Mouse (Mus musculus) brain, embryonic 18.5 days (tissue): ENCODE measurements around the gene Atpaf2.
A peak's percentile ranks its signal among the peaks of the same experiment; 100 is the strongest.

ENCODE experiments used
- DNase-seq: peaks from one replicate; pipeline ENCODE4 v3.0.0-alpha.2; 2012; ENCODE audit warnings: low read depth, low spot score

Atpaf2 gene

GRCm38 (mm10) chr11:60397172-60397571, 21.1 kb downstream of the Atpaf2 start:
- no peak for DNase-seq

DNA sequence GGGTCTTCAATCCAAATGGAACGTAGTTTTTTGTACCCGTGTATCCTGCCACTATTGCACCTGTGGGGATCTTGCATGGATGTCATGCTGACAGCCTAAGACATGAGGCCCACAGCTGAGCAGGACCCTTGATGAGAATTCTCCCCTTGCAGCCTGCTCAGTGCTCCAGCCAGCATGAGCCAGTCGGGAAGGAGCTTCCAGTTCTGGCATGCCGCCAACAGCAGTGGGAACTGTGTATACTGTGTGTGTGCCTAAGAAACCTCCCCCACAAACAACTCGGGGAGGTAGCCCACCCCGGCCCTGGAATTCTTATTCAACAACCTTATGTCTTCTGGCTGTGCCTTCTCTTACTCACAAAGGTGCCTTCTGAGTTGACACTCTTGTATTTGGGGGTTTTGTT, 21.7 kb downstream of the Atpaf2 start:
- DNase-seq, result no peak

DNA sequence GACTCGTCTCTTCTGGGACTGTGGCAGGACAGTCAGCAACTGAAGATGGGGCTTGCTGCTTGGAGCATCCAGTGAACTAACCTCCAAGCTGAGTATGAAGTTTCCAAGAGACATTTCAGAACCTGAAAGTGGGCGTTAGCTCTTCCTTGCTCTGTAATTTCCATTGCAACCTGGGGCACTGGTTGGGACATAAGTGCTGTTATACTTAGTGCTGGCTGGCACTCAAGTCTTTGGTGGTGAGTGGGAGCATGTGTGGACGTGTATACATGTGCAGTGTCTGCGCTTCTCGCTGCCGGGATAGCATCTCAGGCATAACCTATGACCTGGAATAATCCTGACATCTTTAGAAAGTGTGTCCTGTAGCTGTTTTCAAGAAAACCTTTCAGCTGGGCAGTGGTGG, 26.9 kb downstream of the Atpaf2 start:
- no peak for DNase-seq

- no peak for DNase-seq
Measured at GRCm38 (mm10) chr11:60387944-60388343, 30.3 kb downstream of the Atpaf2 start.

GRCm38 (mm10) chr11:60385946-60386345, 32.3 kb downstream of the Atpaf2 start:
- no peak for DNase-seq

- DNase-seq, result peak; percentile 40
Measured at GRCm38 (mm10) chr11:60384762-60385421, 33.4 kb downstream of the Atpaf2 start.

GRCm38 (mm10) chr11:60383518-60383917, 34.7 kb downstream of the Atpaf2 start:
- no peak for DNase-seq

- no peak for DNase-seq
Measured at GRCm38 (mm10) chr11:60374481-60374880, 43.8 kb downstream of the Atpaf2 start.

DNA sequence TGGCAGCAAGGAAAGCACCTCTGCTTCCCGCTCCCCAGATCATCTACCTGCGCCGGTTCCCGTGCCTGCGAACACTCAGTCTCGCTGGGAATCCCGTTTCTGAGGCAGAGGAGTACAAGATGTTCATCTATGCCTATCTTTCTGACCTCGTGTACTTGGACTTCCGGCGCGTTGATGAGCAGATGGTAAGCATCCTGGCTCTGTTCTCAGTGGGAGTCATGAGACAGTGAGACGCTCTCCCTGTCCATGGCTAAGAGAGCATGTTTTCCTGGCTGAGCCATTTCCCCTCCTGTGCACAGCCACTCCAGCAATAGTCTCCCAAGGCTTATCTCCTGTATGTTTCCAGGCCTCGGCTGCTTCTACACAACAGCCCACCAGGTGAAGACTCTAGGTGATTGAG, 47.8 kb downstream of the Atpaf2 start:
- no peak for DNase-seq

DNA sequence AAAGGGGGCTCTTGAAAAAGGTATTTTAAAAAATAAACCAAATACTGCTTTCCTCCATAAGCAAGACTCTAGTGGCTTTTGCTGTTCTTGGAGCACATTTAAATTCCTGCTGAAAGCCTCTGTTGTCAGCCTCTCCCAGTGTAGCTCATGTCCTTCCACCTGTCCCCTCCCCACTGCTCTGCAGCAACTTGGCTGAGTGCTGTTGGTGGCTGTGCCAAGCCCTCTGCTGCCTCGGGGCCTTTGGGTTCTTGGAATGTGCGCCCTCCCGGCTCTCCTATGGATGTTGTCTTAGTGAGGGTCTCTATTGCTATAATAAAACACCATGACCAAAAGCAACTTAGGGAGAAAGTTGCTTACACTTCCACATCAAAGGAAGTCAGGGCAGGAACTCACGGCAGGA, 48.8 kb downstream of the Atpaf2 start:
- no peak for DNase-seq

DNA sequence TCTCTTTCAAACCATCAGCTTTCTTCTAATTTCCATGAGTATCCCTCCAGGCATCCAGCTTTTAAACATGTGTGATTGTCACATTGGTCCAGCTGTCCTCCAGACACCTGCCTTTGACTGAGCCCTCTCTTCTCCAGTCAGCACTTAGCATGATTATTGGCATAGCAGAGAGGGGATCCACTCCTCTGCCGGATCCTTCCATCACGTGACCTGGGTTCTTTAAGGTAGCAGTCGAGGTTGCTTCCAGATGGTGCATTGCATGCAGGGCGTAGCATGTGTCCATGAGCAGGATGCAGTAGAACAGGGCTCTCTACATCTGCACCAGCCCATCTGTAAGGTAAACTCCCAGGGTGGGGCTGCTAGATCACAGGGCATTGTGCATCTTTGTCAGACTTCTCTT, 49.3 kb downstream of the Atpaf2 start:
- no peak for DNase-seq

GRCm38 (mm10) chr11:60367256-60367655, 51.0 kb downstream of the Atpaf2 start:
- DNase-seq, result no peak

DNA sequence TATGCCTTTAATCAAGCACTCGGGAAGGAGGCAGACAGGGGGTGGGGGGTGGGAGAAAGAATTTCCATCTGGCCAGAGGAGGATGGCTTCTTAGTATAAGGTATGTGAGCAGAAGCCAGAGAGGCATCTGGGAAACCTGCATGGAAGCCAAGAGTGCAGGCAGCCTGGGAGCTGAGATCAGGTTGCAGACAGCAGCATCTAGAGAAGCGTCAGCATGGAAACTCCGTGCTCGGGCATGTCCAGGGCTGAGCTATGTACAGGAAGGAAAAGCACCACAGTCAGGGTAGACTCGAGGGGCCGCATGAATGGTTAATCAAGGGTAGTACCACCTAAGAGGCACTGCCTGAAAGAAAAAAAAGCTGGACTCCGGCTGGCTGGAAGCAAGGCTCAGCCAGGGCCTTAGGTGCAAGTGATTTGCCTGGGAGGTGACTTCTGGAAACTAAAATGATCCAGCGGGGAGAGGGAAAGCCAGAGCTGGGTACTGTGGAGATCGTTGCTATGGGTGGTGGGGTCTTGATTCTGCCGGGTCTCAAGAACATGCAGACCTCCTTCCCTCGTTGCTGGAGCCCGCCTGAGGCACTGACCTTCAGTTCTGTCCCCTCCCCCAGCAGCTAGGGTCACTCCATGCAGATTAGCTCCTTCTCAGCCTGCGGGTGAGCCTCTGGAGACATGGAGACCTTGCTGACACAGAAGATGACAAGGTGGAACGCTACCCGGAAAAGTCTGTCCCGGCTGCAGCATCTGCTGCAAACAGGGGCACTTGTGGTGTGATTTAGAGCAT, 51.8 kb downstream of the Atpaf2 start:
- DNase-seq, result no peak

DNA sequence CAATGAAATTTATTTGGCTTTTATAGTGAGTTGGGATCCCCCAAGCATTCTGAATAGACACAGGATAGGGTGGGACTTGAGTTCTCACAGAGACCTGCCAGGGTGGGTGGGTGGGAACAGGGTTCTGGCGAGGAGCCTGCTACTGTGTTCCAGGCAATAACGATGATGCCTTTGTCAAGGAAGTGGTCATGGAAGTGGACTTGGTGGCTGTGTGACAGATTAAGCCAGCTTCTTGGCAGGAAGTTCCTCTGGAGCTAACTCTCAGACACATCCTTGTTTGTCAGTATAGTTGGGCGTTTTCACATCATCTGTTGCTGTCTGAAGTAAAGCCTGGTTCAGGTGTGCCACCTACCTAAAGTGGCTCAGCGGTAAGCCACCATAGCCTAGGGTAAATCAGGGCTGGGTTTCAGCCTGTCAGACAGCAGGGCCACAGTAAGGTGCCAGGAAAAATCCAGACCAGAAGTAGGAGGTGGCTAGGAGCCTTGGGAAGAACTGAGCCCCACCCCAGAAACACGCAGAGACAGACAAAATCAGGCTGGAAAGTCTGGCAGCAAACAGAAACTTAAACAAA, 57.5 kb downstream of the Atpaf2 start:
- no peak for DNase-seq

- DNase-seq, result no peak
Measured at GRCm38 (mm10) chr11:60359936-60360335, 58.3 kb downstream of the Atpaf2 start.

GRCm38 (mm10) chr11:60359138-60359537, 59.1 kb downstream of the Atpaf2 start:
- no peak for DNase-seq

DNA sequence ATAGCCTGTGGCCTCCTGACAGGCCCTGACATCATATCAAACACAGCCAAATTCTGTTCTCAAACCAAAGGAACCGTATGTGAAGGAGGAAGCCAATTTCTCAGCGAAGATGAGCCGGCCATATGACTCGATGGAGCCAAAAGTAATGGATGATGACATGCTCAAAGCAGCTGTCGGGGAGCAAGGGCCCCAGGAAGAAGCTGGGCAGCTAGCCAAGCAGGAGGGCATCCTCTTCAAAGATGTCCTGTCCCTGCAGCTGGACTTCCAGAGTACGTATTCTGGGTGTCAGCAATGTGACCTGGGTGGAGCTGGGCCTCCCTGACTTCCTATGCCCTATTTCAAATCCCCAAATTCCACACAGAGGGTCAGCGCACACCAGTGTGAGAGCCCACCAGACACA, 59.7 kb downstream of the Atpaf2 start:
- DNase-seq, result no peak

DNA sequence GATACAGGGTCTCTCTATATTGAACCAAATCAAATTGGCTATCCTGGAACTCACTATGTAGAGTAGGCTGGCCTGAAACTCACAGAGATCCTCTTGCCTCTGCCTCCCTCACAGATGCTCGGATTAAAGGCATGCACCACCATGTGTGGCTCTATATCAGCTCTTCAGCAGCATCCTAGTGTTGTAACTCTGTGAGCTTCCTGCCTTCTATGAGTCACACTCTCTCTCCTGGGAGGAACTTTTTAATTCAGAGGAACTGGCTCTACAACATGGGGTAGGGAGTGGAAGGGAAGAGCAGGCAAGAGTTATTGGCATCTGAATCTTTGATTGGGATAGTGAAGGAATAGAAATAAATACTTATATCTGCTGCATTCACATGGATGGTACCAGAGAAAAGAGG, 61.1 kb downstream of the Atpaf2 start:
- DNase-seq, result no peak

DNA sequence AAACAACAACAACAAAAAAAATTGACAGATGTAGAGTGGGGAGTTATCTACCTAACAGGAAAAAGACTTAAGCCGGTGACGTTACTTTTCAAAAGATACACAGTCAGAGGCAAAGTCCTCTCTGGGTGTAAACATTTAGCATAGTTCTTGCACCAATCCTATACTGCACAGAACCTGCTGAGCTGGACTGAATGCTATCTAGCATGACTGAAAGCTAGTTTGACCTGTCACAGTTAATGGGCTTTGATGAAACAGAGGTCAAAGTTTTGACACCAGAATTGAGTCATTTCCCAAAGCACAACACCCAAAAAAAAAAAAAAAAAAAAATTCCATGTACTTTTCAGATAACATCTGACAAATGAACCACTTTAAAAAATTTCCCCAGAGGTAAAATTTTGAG, 62.3 kb downstream of the Atpaf2 start:
- no peak for DNase-seq

- DNase-seq, result peak; percentile 100
Measured at GRCm38 (mm10) chr11:60352559-60353411, 65.5 kb downstream of the Atpaf2 start, which contains the start of the genes Tom1l2 and Drc3. Tom1l2 (minus strand) TSS chr11:60352905. Drc3 (plus strand) TSS chr11:60353329.

GRCm38 (mm10) chr11:60351925-60352371, 66.3 kb downstream of the Atpaf2 start:
- DNase-seq, result no peak

DNA sequence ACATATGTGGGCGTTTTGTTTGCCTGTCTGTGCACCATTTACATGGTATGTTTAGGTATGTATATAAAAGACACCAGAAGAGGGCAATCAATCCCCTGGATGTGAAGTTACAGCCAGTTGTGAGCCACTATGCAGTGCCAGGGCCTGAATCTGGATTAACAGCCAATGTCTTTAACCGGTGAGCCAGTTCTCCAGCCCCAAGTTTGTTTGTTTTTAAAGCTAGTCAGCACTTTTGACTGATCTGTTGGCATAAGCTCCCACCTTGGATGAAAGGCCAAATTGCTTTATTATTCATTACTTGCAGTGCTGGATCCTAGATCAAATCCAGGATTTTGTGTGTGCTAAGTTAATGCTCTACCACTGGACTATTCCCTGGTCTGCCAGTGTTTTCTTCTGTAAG, 66.9 kb downstream of the Atpaf2 start:
- no peak for DNase-seq
